Mouse (Mus musculus): Measurements from ENCODE around the gene Nectin3. TPM values are rescaled to one million over a fixed set of nuclear protein-coding genes. Genes with fewer than 3 reads are reported as not detected.

Nectin3 gene
- 7.0 and 9.0 TPM in 2 replicates for polyA plus RNA-seq (2015; fragmentation: Nextera tagmentation; extraction: Ambion mirVana)

GRCm38 (mm10) chr16:46498421-46498789, at the start of gene Nectin3:
Gene Nectin3, minus strand, starts transcription at chr16:46498525.
- H3K4me2 ChIP-seq (ENCODE audit: low read depth, low read length) = peak within 1 kb of the TSS; percentile 91
- peak within 1 kb of the TSS; percentile 81 for H3K9ac ChIP-seq (ENCODE audit: low read length)
- 9% methylated on average over 4 of the region's 4 CpGs for WGBS
- H3K4me3 ChIP-seq (replicated peaks; ENCODE audit: low read length) = peak within 1 kb of the TSS; percentile 79
- no peaks in the 10 kb centered on the region for H3K36me3 ChIP-seq (ENCODE audit: control insufficient read depth, insufficient read depth, low read length)
- H3K9me3 ChIP-seq (replicated peaks; ENCODE audit: control insufficient read depth, low read length) = no peaks in the 10 kb centered on the region
- no peaks in the 10 kb centered on the region for H3K27me3 ChIP-seq (ENCODE audit: control insufficient read depth, insufficient read depth, low read length)
- H3K4me1 ChIP-seq (ENCODE audit: control insufficient read depth, insufficient read depth, low read length) = peaks cover 9% of the 10 kb centered on the region; the same call in 1 of the 2 replicates
- no peak for ATAC-seq (ENCODE audit: insufficient read depth, low FRiP score)
- peak within 1 kb of the TSS; percentile 84 for H3K27ac ChIP-seq (ENCODE audit: low read length)

- Histone ChIP-seq H3K9ac (ENCODE audit: low read length) (no peak overlapping the region), H3K27ac (ENCODE audit: low read length) (no peak overlapping the region), H3K4me3 (replicated peaks; ENCODE audit: low read length) (no peak overlapping the region), H3K36me3 (ENCODE audit: control insufficient read depth, insufficient read depth, low read length) (no peaks in the 10 kb centered on the region), H3K9me3 (replicated peaks; ENCODE audit: control insufficient read depth, low read length) (no peaks in the 10 kb centered on the region), H3K4me1 (ENCODE audit: control insufficient read depth, insufficient read depth, low read length) (no peaks in the 10 kb centered on the region), H3K4me2 (ENCODE audit: low read depth, low read length) (no peak overlapping the region), H3K27me3 (ENCODE audit: control insufficient read depth, insufficient read depth, low read length) (no peaks in the 10 kb centered on the region)
- 84% methylated on average over 3 of the region's 3 CpGs for WGBS
- no peak for ATAC-seq (ENCODE audit: insufficient read depth, low FRiP score)
These were observed 39.8 kb upstream of the Nectin3 start for GRCm38 (mm10) chr16:46538092-46538491.

DNA sequence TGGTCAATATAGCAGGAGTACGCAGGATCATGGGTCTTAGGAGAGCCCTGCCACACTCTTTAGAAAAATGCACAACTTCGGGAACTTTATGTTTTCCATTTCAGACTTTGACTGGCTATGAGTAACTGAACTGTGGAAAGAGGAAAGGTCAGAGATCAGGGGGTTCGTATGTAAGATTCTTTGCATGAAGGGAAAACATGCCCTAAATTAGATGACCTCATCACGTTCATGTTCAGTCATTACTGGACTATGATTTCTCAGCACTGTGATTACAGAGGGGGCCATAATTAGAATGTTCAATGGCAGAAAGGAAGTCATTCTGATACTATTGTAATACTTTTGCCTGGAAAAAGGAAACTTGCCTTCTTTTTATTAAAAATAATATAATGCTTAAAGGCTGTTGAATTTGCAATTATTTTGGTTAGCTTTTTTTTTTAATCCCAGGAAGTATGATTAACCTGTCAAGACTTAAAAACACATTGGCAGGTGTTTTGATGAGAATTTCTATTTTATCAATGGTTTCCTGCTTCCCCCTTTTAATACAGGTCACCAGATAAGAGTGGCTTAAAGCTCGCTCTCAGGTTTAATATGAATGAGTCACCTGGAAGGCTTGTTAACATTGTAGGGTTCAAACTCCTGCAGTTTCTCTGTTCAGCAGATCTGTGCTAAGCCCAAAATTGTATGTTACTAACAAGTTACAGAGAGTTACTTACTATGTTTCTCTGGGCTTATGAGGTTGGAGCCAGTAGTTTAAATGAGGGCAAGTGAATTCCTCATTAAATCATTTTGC, 34.3 kb upstream of the Nectin3 start:
- Histone ChIP-seq H3K4me1 (ENCODE audit: control insufficient read depth, insufficient read depth, low read length) (no peaks in the 10 kb centered on the region), H3K27me3 (ENCODE audit: control insufficient read depth, insufficient read depth, low read length) (no peaks in the 10 kb centered on the region), H3K4me2 (ENCODE audit: low read depth, low read length) (no peak overlapping the region), H3K9ac (ENCODE audit: low read length) (no peak overlapping the region), H3K9me3 (replicated peaks; ENCODE audit: control insufficient read depth, low read length) (no peaks in the 10 kb centered on the region), H3K27ac (ENCODE audit: low read length) (no peak overlapping the region), H3K4me3 (replicated peaks; ENCODE audit: low read length) (no peak overlapping the region), H3K36me3 (ENCODE audit: control insufficient read depth, insufficient read depth, low read length) (no peaks in the 10 kb centered on the region)
- 55% methylated on average over 5 of the region's 5 CpGs for WGBS
- no peak for ATAC-seq (ENCODE audit: insufficient read depth, low FRiP score)

GRCm38 (mm10) chr16:46531023-46531422, 32.7 kb upstream of the Nectin3 start:
- ATAC-seq (ENCODE audit: insufficient read depth, low FRiP score) = no peak
- no peaks in the 10 kb centered on the region for H3K4me1 ChIP-seq (ENCODE audit: control insufficient read depth, insufficient read depth, low read length)
- 72% methylated on average over 3 of the region's 3 CpGs for WGBS

GRCm38 (mm10) chr16:46520885-46521417, 22.6 kb upstream of the Nectin3 start:
- Histone ChIP-seq H3K4me2 (ENCODE audit: low read depth, low read length) (no peak overlapping the region), H3K27ac (ENCODE audit: low read length) (no peak overlapping the region), H3K27me3 (ENCODE audit: control insufficient read depth, insufficient read depth, low read length) (no peaks in the 10 kb centered on the region), H3K36me3 (ENCODE audit: control insufficient read depth, insufficient read depth, low read length) (no peaks in the 10 kb centered on the region), H3K9ac (ENCODE audit: low read length) (no peak overlapping the region), H3K4me3 (replicated peaks; ENCODE audit: low read length) (no peak overlapping the region), H3K9me3 (replicated peaks; ENCODE audit: control insufficient read depth, low read length) (no peaks in the 10 kb centered on the region), H3K4me1 (ENCODE audit: control insufficient read depth, insufficient read depth, low read length) (no peaks in the 10 kb centered on the region)
- ATAC-seq (ENCODE audit: insufficient read depth, low FRiP score) = no peak
- WGBS = 50% methylated on average over 5 of the region's 5 CpGs

More at GRCm38 (mm10) chr16:46531023-46531422, 32.7 kb upstream of the Nectin3 start:
- no peak overlapping the region for H3K27ac ChIP-seq (ENCODE audit: low read length)
- no peak overlapping the region for H3K4me2 ChIP-seq (ENCODE audit: low read depth, low read length)
- no peaks in the 10 kb centered on the region for H3K27me3 ChIP-seq (ENCODE audit: control insufficient read depth, insufficient read depth, low read length)
- no peaks in the 10 kb centered on the region for H3K9me3 ChIP-seq (replicated peaks; ENCODE audit: control insufficient read depth, low read length)
- H3K4me3 ChIP-seq (replicated peaks; ENCODE audit: low read length) = no peak overlapping the region
- no peaks in the 10 kb centered on the region for H3K36me3 ChIP-seq (ENCODE audit: control insufficient read depth, insufficient read depth, low read length)
- H3K9ac ChIP-seq (ENCODE audit: low read length) = no peak overlapping the region

DNA sequence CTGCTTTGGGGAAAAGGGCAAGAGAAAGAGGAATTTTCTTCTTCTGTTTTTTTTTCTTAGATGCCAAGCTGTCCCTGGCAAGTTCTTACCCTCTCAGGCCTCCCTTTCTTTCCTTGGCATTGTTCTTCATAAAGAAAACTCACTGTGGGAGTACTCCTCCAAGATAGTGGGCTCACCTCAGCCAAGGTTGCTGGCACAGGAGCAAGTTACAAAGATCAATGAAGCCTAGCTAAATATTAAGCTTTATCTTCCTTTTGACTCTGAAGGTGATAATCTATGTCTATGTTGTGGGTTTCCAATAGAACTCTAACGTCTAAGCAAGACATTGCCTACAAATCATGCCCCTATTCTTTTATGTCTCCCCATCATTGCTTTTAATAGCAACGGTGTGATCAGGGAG, 21.3 kb upstream of the Nectin3 start:
- no peak overlapping the region for H3K27ac ChIP-seq (ENCODE audit: low read length)
- H3K4me2 ChIP-seq (ENCODE audit: low read depth, low read length) = no peak overlapping the region
- no peaks in the 10 kb centered on the region for H3K9me3 ChIP-seq (replicated peaks; ENCODE audit: control insufficient read depth, low read length)
- H3K4me1 ChIP-seq (ENCODE audit: control insufficient read depth, insufficient read depth, low read length) = no peaks in the 10 kb centered on the region
- no peak overlapping the region for H3K4me3 ChIP-seq (replicated peaks; ENCODE audit: low read length)
- H3K9ac ChIP-seq (ENCODE audit: low read length) = no peak overlapping the region
- no peaks in the 10 kb centered on the region for H3K27me3 ChIP-seq (ENCODE audit: control insufficient read depth, insufficient read depth, low read length)
- no peak for ATAC-seq (ENCODE audit: insufficient read depth, low FRiP score)
- WGBS = 68% methylated on average over 2 of the region's 2 CpGs
- no peaks in the 10 kb centered on the region for H3K36me3 ChIP-seq (ENCODE audit: control insufficient read depth, insufficient read depth, low read length)

DNA sequence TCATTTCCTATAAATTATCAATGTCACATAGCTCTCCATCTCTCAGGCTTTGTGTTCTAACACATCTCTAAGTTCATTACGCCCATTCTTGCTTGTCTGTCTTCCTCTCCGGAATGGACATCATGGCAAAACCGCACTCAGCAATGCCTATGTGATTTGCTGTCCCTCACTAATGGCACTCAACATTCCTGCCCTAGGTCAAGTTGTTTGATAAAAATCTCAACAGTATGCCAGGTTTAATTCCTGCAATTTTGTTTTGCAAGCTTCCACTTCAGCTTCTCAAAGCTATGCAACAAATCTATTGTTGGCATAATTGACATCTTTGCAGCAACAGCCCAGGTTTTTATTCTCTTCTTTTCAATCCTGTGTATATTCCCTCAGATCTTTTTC, 9.6 kb upstream of the Nectin3 start:
- no peak overlapping the region for H3K27ac ChIP-seq (ENCODE audit: low read length)
- 66% methylated on average over 3 of the region's 3 CpGs for WGBS
- ATAC-seq (ENCODE audit: insufficient read depth, low FRiP score) = no peak
- no peaks in the 10 kb centered on the region for H3K4me1 ChIP-seq (ENCODE audit: control insufficient read depth, insufficient read depth, low read length)
- H3K4me3 ChIP-seq (replicated peaks; ENCODE audit: low read length) = no peak overlapping the region
- no peaks in the 10 kb centered on the region for H3K9me3 ChIP-seq (replicated peaks; ENCODE audit: control insufficient read depth, low read length)
- H3K4me2 ChIP-seq (ENCODE audit: low read depth, low read length) = no peak overlapping the region
- no peaks in the 10 kb centered on the region for H3K27me3 ChIP-seq (ENCODE audit: control insufficient read depth, insufficient read depth, low read length)
- no peaks in the 10 kb centered on the region for H3K36me3 ChIP-seq (ENCODE audit: control insufficient read depth, insufficient read depth, low read length)
- H3K9ac ChIP-seq (ENCODE audit: low read length) = no peak overlapping the region

GRCm38 (mm10) chr16:46507260-46507943, 9.1 kb upstream of the Nectin3 start:
- no peaks in the 10 kb centered on the region for H3K27me3 ChIP-seq (ENCODE audit: control insufficient read depth, insufficient read depth, low read length)
- no peak overlapping the region for H3K4me3 ChIP-seq (replicated peaks; ENCODE audit: low read length)
- WGBS = 47% methylated on average over 3 of the region's 3 CpGs
- no peaks in the 10 kb centered on the region for H3K4me1 ChIP-seq (ENCODE audit: control insufficient read depth, insufficient read depth, low read length)
- H3K9ac ChIP-seq (ENCODE audit: low read length) = no peak overlapping the region
- no peak overlapping the region for H3K4me2 ChIP-seq (ENCODE audit: low read depth, low read length)
- H3K27ac ChIP-seq (ENCODE audit: low read length) = no peak overlapping the region
- ATAC-seq (ENCODE audit: insufficient read depth, low FRiP score) = peak; percentile 50; the same call in 1 of the 2 replicates
- no peaks in the 10 kb centered on the region for H3K9me3 ChIP-seq (replicated peaks; ENCODE audit: control insufficient read depth, low read length)
- no peaks in the 10 kb centered on the region for H3K36me3 ChIP-seq (ENCODE audit: control insufficient read depth, insufficient read depth, low read length)

- H3K4me1 ChIP-seq (ENCODE audit: control insufficient read depth, insufficient read depth, low read length) = no peaks in the 10 kb centered on the region
- no peak overlapping the region for H3K4me3 ChIP-seq (replicated peaks; ENCODE audit: low read length)
- no peaks in the 10 kb centered on the region for H3K9me3 ChIP-seq (replicated peaks; ENCODE audit: control insufficient read depth, low read length)
- no peak for ATAC-seq (ENCODE audit: insufficient read depth, low FRiP score)
- H3K27me3 ChIP-seq (ENCODE audit: control insufficient read depth, insufficient read depth, low read length) = no peaks in the 10 kb centered on the region
- no peaks in the 10 kb centered on the region for H3K36me3 ChIP-seq (ENCODE audit: control insufficient read depth, insufficient read depth, low read length)
- no peak overlapping the region for H3K9ac ChIP-seq (ENCODE audit: low read length)
- 74% methylated on average over 4 of the region's 4 CpGs for WGBS
- no peak overlapping the region for H3K27ac ChIP-seq (ENCODE audit: low read length)
- H3K4me2 ChIP-seq (ENCODE audit: low read depth, low read length) = no peak overlapping the region
These were observed 5.7 kb upstream of the Nectin3 start for GRCm38 (mm10) chr16:46504006-46504405.

All from stomach, embryonic 16.5 days (tissue).